Mouse (Mus musculus): ENCODE measurements around the gene Ipp. TPM values are rescaled to one million over a fixed set of nuclear protein-coding genes. Genes with fewer than 3 reads are reported as not detected.
A peak's percentile ranks its signal among the peaks of the same experiment; 100 is the strongest.

The Ipp gene
- 2.5 and 3.6 TPM in 2 replicates for polyA plus RNA-seq (2012; rRNA removed)

DNA sequence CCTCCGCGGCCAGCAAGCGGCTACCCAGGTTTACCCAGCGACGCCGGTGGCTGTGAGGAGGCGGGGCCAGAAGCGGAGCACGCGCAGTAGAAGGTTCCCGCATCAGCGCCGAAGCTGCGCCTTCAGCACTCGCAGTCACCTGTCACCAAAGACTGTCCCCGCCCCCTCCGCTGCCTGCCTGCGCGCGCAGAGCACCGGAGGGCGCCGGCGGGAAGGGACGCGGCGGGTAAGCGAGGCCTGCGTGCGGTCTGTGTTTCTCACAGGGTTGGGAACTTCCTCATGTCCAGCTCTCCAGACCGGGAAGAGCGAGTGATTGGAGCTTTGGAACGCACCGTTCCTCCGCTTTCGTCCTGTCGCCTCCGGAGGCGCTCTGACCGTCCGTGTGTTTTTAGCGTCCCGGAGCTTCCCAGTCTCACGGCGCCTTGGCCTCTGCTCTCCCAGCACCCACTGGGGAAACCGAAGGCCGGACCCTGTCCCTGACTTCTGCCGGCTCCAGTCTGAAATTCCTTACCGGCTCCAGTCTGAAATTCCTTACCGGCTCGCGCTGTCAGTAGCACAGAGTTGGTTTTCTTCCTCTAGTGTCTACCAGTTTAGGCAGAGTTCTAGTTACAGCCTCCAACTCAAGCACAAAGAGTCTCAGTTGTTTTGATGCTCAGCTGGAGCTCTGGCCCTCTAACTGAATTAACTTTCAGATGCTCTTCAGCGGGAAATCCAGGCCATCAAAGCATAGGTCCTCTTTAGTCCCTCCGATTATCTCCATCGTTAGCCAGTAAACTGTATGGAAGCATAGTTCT, at the start of gene Ipp:
TSS of gene Ipp (plus strand) at position 125 of the 794 bp plus-strand sequence.
- Histone ChIP-seq H3K27ac (ENCODE audit: control insufficient read depth, insufficient read depth, low read length) (no peak within 1 kb of the TSS; the same call in 1 of the 2 replicates), H3K4me1 (replicated peaks; ENCODE audit: control insufficient read depth, insufficient read depth, low read length) (no peaks in the 10 kb centered on the region), H3K4me3 (ENCODE audit: control insufficient read depth, insufficient read depth, low read length) (peak within 1 kb of the TSS; percentile 74), H3K36me3 (ENCODE audit: control insufficient read depth, insufficient read depth, low read length) (no peaks in the 10 kb centered on the region), H3K27me3 (ENCODE audit: control insufficient read depth, insufficient read depth, low read length) (no peaks in the 10 kb centered on the region)
- WGBS: 1% methylated on average over 54 of the region's 55 CpGs
- TF ChIP-seq POLR2A (IDR thresholded peaks at IDR 0.05; ENCODE audit: control insufficient read depth, extremely low read depth, insufficient read depth, low read length, poor library complexity) (peak; percentile 99), CTCF (IDR thresholded peaks at IDR 0.05; ENCODE audit: borderline replicate concordance, control insufficient read depth, extremely low read depth, insufficient read depth, low read length, poor library complexity) (peak; percentile 37; the same call in 1 of the 2 replicates)
- peak; percentile 97 for DNase-seq

- no peak for TF ChIP-seq CTCF (IDR thresholded peaks at IDR 0.05; ENCODE audit: borderline replicate concordance, control insufficient read depth, extremely low read depth, insufficient read depth, low read length, poor library complexity)
- no peak for TF ChIP-seq POLR2A (IDR thresholded peaks at IDR 0.05; ENCODE audit: control insufficient read depth, extremely low read depth, insufficient read depth, low read length, poor library complexity)
- Histone ChIP-seq H3K36me3 (ENCODE audit: control insufficient read depth, insufficient read depth, low read length) (no peaks in the 10 kb centered on the region), H3K27ac (ENCODE audit: control insufficient read depth, insufficient read depth, low read length) (no peak overlapping the region), H3K4me3 (ENCODE audit: control insufficient read depth, insufficient read depth, low read length) (no peak overlapping the region), H3K27me3 (ENCODE audit: control insufficient read depth, insufficient read depth, low read length) (no peaks in the 10 kb centered on the region), H3K4me1 (replicated peaks; ENCODE audit: control insufficient read depth, insufficient read depth, low read length) (peaks cover 3% of the 10 kb centered on the region; the same call in 1 of the 2 replicates)
- DNase-seq: no peak
- whole genome bisulfite sequencing: 97% methylated on average over 3 of the region's 3 CpGs
Observed at GRCm38 (mm10) chr4:116461943-116462342, 45.4 kb upstream of the Ipp start.

GRCm38 (mm10) chr4:116463231-116464125, 43.9 kb upstream of the Ipp start:
- Histone ChIP-seq H3K4me1 (replicated peaks; ENCODE audit: control insufficient read depth, insufficient read depth, low read length) (peaks cover 3% of the 10 kb centered on the region; the same call in 1 of the 2 replicates), H3K4me3 (ENCODE audit: control insufficient read depth, insufficient read depth, low read length) (peak overlapping the region; percentile 62), H3K36me3 (ENCODE audit: control insufficient read depth, insufficient read depth, low read length) (no peaks in the 10 kb centered on the region), H3K27me3 (ENCODE audit: control insufficient read depth, insufficient read depth, low read length) (no peaks in the 10 kb centered on the region), H3K27ac (ENCODE audit: control insufficient read depth, insufficient read depth, low read length) (no peak overlapping the region)
- DNase-seq: peak; percentile 50
- TF ChIP-seq POLR2A (IDR thresholded peaks at IDR 0.05; ENCODE audit: control insufficient read depth, extremely low read depth, insufficient read depth, low read length, poor library complexity): no peak
- peak; percentile 49; the same call in 1 of the 2 replicates for TF ChIP-seq CTCF (IDR thresholded peaks at IDR 0.05; ENCODE audit: borderline replicate concordance, control insufficient read depth, extremely low read depth, insufficient read depth, low read length, poor library complexity)
- 2% methylated on average over 74 of the region's 74 CpGs for WGBS

DNA sequence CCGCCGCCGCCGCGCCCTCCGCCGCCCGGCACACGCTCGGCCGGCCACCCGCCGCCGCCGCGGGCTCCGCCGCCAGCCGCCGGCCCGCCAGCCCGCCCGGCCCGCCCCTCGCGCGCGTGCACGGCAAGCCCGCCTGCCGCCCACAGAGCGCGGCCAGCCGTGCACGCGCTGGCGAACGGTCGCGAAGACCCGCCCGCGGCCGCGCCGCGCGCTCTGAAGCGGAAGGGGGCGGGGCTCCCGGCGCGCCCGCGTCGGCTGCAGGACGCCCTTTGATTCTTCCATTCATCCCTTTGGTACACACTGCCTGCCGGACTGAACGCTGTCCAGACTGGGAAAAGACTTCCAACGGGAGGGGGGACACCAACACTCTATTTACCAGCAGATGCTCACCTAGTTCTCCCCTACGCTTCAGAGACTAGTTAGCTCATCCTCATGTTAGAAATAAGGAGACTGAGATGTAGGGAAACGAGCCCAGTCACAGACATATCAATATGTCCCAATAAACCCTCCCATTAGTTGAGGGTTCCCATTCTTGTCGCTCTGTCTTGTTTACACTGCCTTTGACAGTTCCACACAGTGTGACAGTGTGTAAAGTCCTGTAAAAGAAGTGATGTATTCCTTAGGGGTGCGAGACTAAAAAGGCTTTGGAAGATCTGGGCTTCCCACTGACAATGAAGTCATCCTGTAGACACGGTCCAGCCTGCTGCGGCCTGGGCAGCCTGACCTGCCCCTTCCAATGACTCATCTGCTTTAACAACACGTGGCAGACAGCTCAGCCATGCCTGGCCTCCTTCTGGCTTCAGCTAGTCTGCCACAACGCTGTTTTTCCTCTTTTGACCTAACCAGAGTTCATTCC, 43.0 kb upstream of the Ipp start, which contains the start of gene Mast2:
TSS of gene Mast2 (minus strand) at position 58 of the 856 bp plus-strand sequence.
- DNase-seq: peak; percentile 78
- TF ChIP-seq CTCF (IDR thresholded peaks at IDR 0.05; ENCODE audit: borderline replicate concordance, control insufficient read depth, extremely low read depth, insufficient read depth, low read length, poor library complexity): no peak
- WGBS: 12% methylated on average over 68 of the region's 68 CpGs

GRCm38 (mm10) chr4:116481322-116481721, 26.0 kb upstream of the Ipp start:
- no peak for DNase-seq
- Histone ChIP-seq H3K27me3 (ENCODE audit: control insufficient read depth, insufficient read depth, low read length) (no peaks in the 10 kb centered on the region), H3K4me1 (replicated peaks; ENCODE audit: control insufficient read depth, insufficient read depth, low read length) (no peaks in the 10 kb centered on the region), H3K4me3 (ENCODE audit: control insufficient read depth, insufficient read depth, low read length) (no peak overlapping the region), H3K36me3 (ENCODE audit: control insufficient read depth, insufficient read depth, low read length) (no peaks in the 10 kb centered on the region), H3K27ac (ENCODE audit: control insufficient read depth, insufficient read depth, low read length) (no peak overlapping the region)
- 78% methylated on average over 2 of the region's 2 CpGs for WGBS
- TF ChIP-seq POLR2A (IDR thresholded peaks at IDR 0.05; ENCODE audit: control insufficient read depth, extremely low read depth, insufficient read depth, low read length, poor library complexity) (no peak), CTCF (IDR thresholded peaks at IDR 0.05; ENCODE audit: borderline replicate concordance, control insufficient read depth, extremely low read depth, insufficient read depth, low read length, poor library complexity) (no peak)

More for the DNA sequence above, 43.0 kb upstream of the Ipp start, which contains the start of gene Mast2:
- Histone ChIP-seq H3K36me3 (ENCODE audit: control insufficient read depth, insufficient read depth, low read length) (no peaks in the 10 kb centered on the region), H3K4me3 (ENCODE audit: control insufficient read depth, insufficient read depth, low read length) (peak within 1 kb of the TSS; percentile 62), H3K27me3 (ENCODE audit: control insufficient read depth, insufficient read depth, low read length) (no peaks in the 10 kb centered on the region), H3K4me1 (replicated peaks; ENCODE audit: control insufficient read depth, insufficient read depth, low read length) (peaks cover 3% of the 10 kb centered on the region; the same call in 1 of the 2 replicates), H3K27ac (ENCODE audit: control insufficient read depth, insufficient read depth, low read length) (no peak within 1 kb of the TSS)

Data from thymus, adult 2 months (tissue).